Mouse (Mus musculus) kidney, postnatal 0 days (tissue): ENCODE data around the gene Tac2. TPM values are rescaled to one million over a fixed set of nuclear protein-coding genes. Genes with fewer than 3 reads are reported as not detected.

Experiments used
- ATAC-seq: fragments of 200-750 bp; cut with Nextera tagmentation; replicated peaks from 2 replicates; pipeline ENCODE4 v1.8.0; 2017; ENCODE audit warnings: low read depth, moderate number of reproducible peaks, moderate TSS enrichment, moderate library complexity; ENCODE audit not compliant: low FRiP score
- DNase-seq: peaks from one replicate; pipeline ENCODE4 v3.0.0-alpha.2; 2016; ENCODE audit warnings: low spot score
- H3K27ac ChIP-seq: fragments of 300-500 bp; sonication (generic); 2 replicates; pipeline ENCODE4 v1.5.1; 2014; ENCODE audit warnings: mild to moderate bottlenecking
- H3K27me3 ChIP-seq: fragments of 300-500 bp; sonication (generic); 2 replicates; pipeline ENCODE4 v1.6.1; 2014; ENCODE audit warnings: low read length, mixed read lengths; ENCODE audit not compliant: insufficient read depth
- H3K36me3 ChIP-seq: fragments of 300-500 bp; sonication (generic); 2 replicates; pipeline ENCODE4 v1.6.1; 2014; ENCODE audit warnings: low read length, mixed read lengths; ENCODE audit not compliant: insufficient read depth
- H3K4me1 ChIP-seq: fragments of 300-500 bp; sonication (generic); replicated peaks from 2 replicates; pipeline ENCODE4 v1.6.1; 2014; ENCODE audit warnings: antibody characterized with exemption, low read length, mixed read lengths; ENCODE audit not compliant: insufficient read depth
- H3K4me2 ChIP-seq: fragments of 300-500 bp; sonication (generic); 2 replicates; pipeline ENCODE4 v1.6.1; 2014; ENCODE audit warnings: mild to moderate bottlenecking, low read length, moderate library complexity, mixed read lengths
- H3K4me3 ChIP-seq: fragments of 300-500 bp; sonication (generic); replicated peaks from 2 replicates; pipeline ENCODE4 v1.5.1; 2014; ENCODE audit warnings: low read depth, low read length
- H3K9ac ChIP-seq: fragments of 300-500 bp; sonication (generic); 2 replicates; pipeline ENCODE4 v1.6.1; 2014; ENCODE audit warnings: low read depth, low read length
- H3K9me3 ChIP-seq: fragments of 300-500 bp; sonication (generic); replicated peaks from 2 replicates; pipeline ENCODE4 v1.6.1; 2016; ENCODE audit warnings: low read length, inconsistent platforms, mixed read lengths
- CTCF ChIP-seq: IDR thresholded peaks from 2 replicates; pipeline ENCODE4 v1.5.1; 2016; ENCODE audit warnings: antibody characterized with exemption, low read depth, mild to moderate bottlenecking, moderate library complexity
- WGBS: fragments of 180-500 bp; shearing (Covaris S2); extraction: QIAGEN DNeasy Blood & Tissue Kit; methylation state at CpG from one replicate; pipeline ENCODE4 v1.1.7; 2014; 5-methylcytosine and 5-hydroxymethylcytosine counted together
- polyA plus RNA-seq: library from polyadenylated mRNA; unstranded; fragments of >200 nt; fragmentation: Nextera tagmentation; extraction: Ambion mirVana; gene quantifications from 2 replicates; pipeline ENCODE4 v1.2.1, GENCODE M21; 2015

Gene Tac2
- polyA plus RNA-seq, 1 experiment from 2014 or later = 2.6 TPM

GRCm38 (mm10) chr10:127679208-127679607, 45.1 kb upstream of the Tac2 start:
- TF ChIP-seq CTCF = no peak
- no peak overlapping the region for H3K4me3 ChIP-seq
- H3K9me3 ChIP-seq = no peaks in the 10 kb centered on the region
- H3K36me3 ChIP-seq = no peaks in the 10 kb centered on the region
- no peaks in the 10 kb centered on the region for H3K27me3 ChIP-seq
- 94% methylated on average over 1 of the region's 1 CpGs for WGBS
- H3K4me1 ChIP-seq = no peaks in the 10 kb centered on the region
- no peak overlapping the region for H3K4me2 ChIP-seq
- DNase-seq (no peak), ATAC-seq (no peak)
- no peak overlapping the region for H3K27ac ChIP-seq
- H3K9ac ChIP-seq = no peak overlapping the region

GRCm38 (mm10) chr10:127679881-127680280, 44.4 kb upstream of the Tac2 start:
- no peak for TF ChIP-seq CTCF
- no peaks in the 10 kb centered on the region for H3K9me3 ChIP-seq
- no peaks in the 10 kb centered on the region for H3K27me3 ChIP-seq
- H3K4me2 ChIP-seq = no peak overlapping the region
- no peak for ATAC-seq
- no peaks in the 10 kb centered on the region for H3K4me1 ChIP-seq
- no peaks in the 10 kb centered on the region for H3K36me3 ChIP-seq
- WGBS = 81% methylated on average over 3 of the region's 3 CpGs
- no peak overlapping the region for H3K9ac ChIP-seq
- H3K4me3 ChIP-seq = no peak overlapping the region
- H3K27ac ChIP-seq = no peak overlapping the region
- DNase-seq = no peak

- H3K4me2 ChIP-seq = no peak overlapping the region
- H3K36me3 ChIP-seq = no peaks in the 10 kb centered on the region
- no peak overlapping the region for H3K9ac ChIP-seq
- WGBS = 88% methylated on average over 6 of the region's 6 CpGs
- no peak overlapping the region for H3K4me3 ChIP-seq
- no peaks in the 10 kb centered on the region for H3K27me3 ChIP-seq
- DNase-seq = no peak
- no peaks in the 10 kb centered on the region for H3K4me1 ChIP-seq
- TF ChIP-seq CTCF = no peak
- no peaks in the 10 kb centered on the region for H3K9me3 ChIP-seq
- H3K27ac ChIP-seq = no peak overlapping the region
- ATAC-seq = no peak; the same call in 1 of the 2 replicates
Measured at GRCm38 (mm10) chr10:127682886-127683285, 41.4 kb upstream of the Tac2 start.

GRCm38 (mm10) chr10:127691053-127691452, 33.2 kb upstream of the Tac2 start:
- ATAC-seq (no peak), DNase-seq (no peak)
- Histone ChIP-seq H3K9me3 (no peaks in the 10 kb centered on the region), H3K4me3 (no peak overlapping the region), H3K36me3 (peaks cover 15% of the 10 kb centered on the region), H3K4me2 (no peak overlapping the region), H3K4me1 (no peaks in the 10 kb centered on the region), H3K27ac (no peak overlapping the region), H3K27me3 (no peaks in the 10 kb centered on the region), H3K9ac (no peak overlapping the region)
- 30% methylated on average over 1 of the region's 1 CpGs for WGBS
- peak; percentile 19; the same call in 1 of the 2 replicates for TF ChIP-seq CTCF

- no peaks in the 10 kb centered on the region for H3K9me3 ChIP-seq
- H3K27me3 ChIP-seq = no peaks in the 10 kb centered on the region
- no peak for ATAC-seq
- H3K4me3 ChIP-seq = no peak overlapping the region
- no peaks in the 10 kb centered on the region for H3K4me1 ChIP-seq
- 48% methylated on average over 2 of the region's 2 CpGs for WGBS
- no peak overlapping the region for H3K27ac ChIP-seq
- H3K36me3 ChIP-seq = peaks cover 27% of the 10 kb centered on the region
- TF ChIP-seq CTCF = peak; percentile 86
- no peak overlapping the region for H3K9ac ChIP-seq
- no peak overlapping the region for H3K4me2 ChIP-seq
- DNase-seq = peak; percentile 82
Measured at GRCm38 (mm10) chr10:127694636-127695035, 29.6 kb upstream of the Tac2 start.

GRCm38 (mm10) chr10:127695775-127696174, 28.5 kb upstream of the Tac2 start:
- DNase-seq = no peak
- H3K9me3 ChIP-seq = no peaks in the 10 kb centered on the region
- TF ChIP-seq CTCF = no peak
- H3K27me3 ChIP-seq = no peaks in the 10 kb centered on the region
- H3K27ac ChIP-seq = no peak overlapping the region
- H3K9ac ChIP-seq = no peak overlapping the region
- no peak for ATAC-seq
- H3K4me1 ChIP-seq = no peaks in the 10 kb centered on the region
- peaks cover 27% of the 10 kb centered on the region for H3K36me3 ChIP-seq
- WGBS = 95% methylated on average over 7 of the region's 7 CpGs
- H3K4me3 ChIP-seq = no peak overlapping the region
- no peak overlapping the region for H3K4me2 ChIP-seq

GRCm38 (mm10) chr10:127698966-127699365, 25.3 kb upstream of the Tac2 start:
- H3K36me3 ChIP-seq = peaks cover 18% of the 10 kb centered on the region; the same call in 1 of the 2 replicates
- H3K27ac ChIP-seq = no peak overlapping the region
- no peak overlapping the region for H3K4me2 ChIP-seq
- no peak overlapping the region for H3K9ac ChIP-seq
- no peaks in the 10 kb centered on the region for H3K27me3 ChIP-seq
- no peaks in the 10 kb centered on the region for H3K9me3 ChIP-seq
- 94% methylated on average over 7 of the region's 7 CpGs for WGBS
- ATAC-seq (no peak), DNase-seq (no peak)
- no peak overlapping the region for H3K4me3 ChIP-seq
- no peaks in the 10 kb centered on the region for H3K4me1 ChIP-seq
- TF ChIP-seq CTCF = no peak
